Mouse (Mus musculus): ENCODE data around the gene Pid1. TPM values are rescaled to one million over a fixed set of nuclear protein-coding genes. Genes with fewer than 3 reads are reported as not detected.

Pid1 gene
- polyA plus RNA-seq, 1 experiment from 2014 or later = 84.9 TPM

GRCm38 (mm10) chr1:84102052-84102451 is 261.9 kb downstream of the Pid1 start:
- H3K36me3 ChIP-seq (ENCODE audit: control insufficient read depth, insufficient read depth, low read length) = no peaks in the 10 kb centered on the region
- ATAC-seq (ENCODE audit: low FRiP score) (no peak), DNase-seq (ENCODE audit: low spot score) (peak; percentile 27)
- H3K9ac ChIP-seq (ENCODE audit: low read depth, low read length) = no peak overlapping the region
- 87% methylated on average over 2 of the region's 2 CpGs for WGBS
- no peaks in the 10 kb centered on the region for H3K27me3 ChIP-seq (ENCODE audit: control insufficient read depth, insufficient read depth, low read length)
- H3K27ac ChIP-seq (ENCODE audit: low read depth, low read length) = no peak overlapping the region
- H3K4me1 ChIP-seq (replicated peaks; ENCODE audit: control insufficient read depth, insufficient read depth, low read length) = no peaks in the 10 kb centered on the region
- no peak overlapping the region for H3K4me2 ChIP-seq (replicated peaks; ENCODE audit: low read depth, low read length)
- H3K9me3 ChIP-seq (ENCODE audit: control insufficient read depth, low read length) = no peaks in the 10 kb centered on the region
- H3K4me3 ChIP-seq (ENCODE audit: low read depth, low read length) = no peak overlapping the region

GRCm38 (mm10) chr1:84097398-84097797 is 266.6 kb downstream of the Pid1 start:
- DNase-seq (ENCODE audit: low spot score) (no peak), ATAC-seq (ENCODE audit: low FRiP score) (no peak)
- Histone ChIP-seq H3K27me3 (ENCODE audit: control insufficient read depth, insufficient read depth, low read length) (no peaks in the 10 kb centered on the region), H3K9ac (ENCODE audit: low read depth, low read length) (no peak overlapping the region), H3K4me1 (replicated peaks; ENCODE audit: control insufficient read depth, insufficient read depth, low read length) (no peaks in the 10 kb centered on the region), H3K36me3 (ENCODE audit: control insufficient read depth, insufficient read depth, low read length) (no peaks in the 10 kb centered on the region), H3K27ac (ENCODE audit: low read depth, low read length) (no peak overlapping the region), H3K4me2 (replicated peaks; ENCODE audit: low read depth, low read length) (no peak overlapping the region), H3K9me3 (ENCODE audit: control insufficient read depth, low read length) (no peaks in the 10 kb centered on the region), H3K4me3 (ENCODE audit: low read depth, low read length) (no peak overlapping the region)

- DNase-seq (ENCODE audit: low spot score) (no peak), ATAC-seq (ENCODE audit: low FRiP score) (no peak)
- WGBS = 75% methylated on average over 2 of the region's 2 CpGs
- Histone ChIP-seq H3K4me3 (ENCODE audit: low read depth, low read length) (no peak overlapping the region), H3K27ac (ENCODE audit: low read depth, low read length) (no peak overlapping the region), H3K4me2 (replicated peaks; ENCODE audit: low read depth, low read length) (no peak overlapping the region), H3K9me3 (ENCODE audit: control insufficient read depth, low read length) (no peaks in the 10 kb centered on the region), H3K36me3 (ENCODE audit: control insufficient read depth, insufficient read depth, low read length) (no peaks in the 10 kb centered on the region), H3K4me1 (replicated peaks; ENCODE audit: control insufficient read depth, insufficient read depth, low read length) (no peaks in the 10 kb centered on the region), H3K9ac (ENCODE audit: low read depth, low read length) (no peak overlapping the region), H3K27me3 (ENCODE audit: control insufficient read depth, insufficient read depth, low read length) (no peaks in the 10 kb centered on the region)
These were observed 270.7 kb downstream of the Pid1 start for GRCm38 (mm10) chr1:84093291-84093690.

GRCm38 (mm10) chr1:84089664-84090063 is 274.3 kb downstream of the Pid1 start:
- no peak overlapping the region for H3K4me3 ChIP-seq (ENCODE audit: low read depth, low read length)
- H3K27me3 ChIP-seq (ENCODE audit: control insufficient read depth, insufficient read depth, low read length) = no peaks in the 10 kb centered on the region
- H3K4me2 ChIP-seq (replicated peaks; ENCODE audit: low read depth, low read length) = no peak overlapping the region
- no peak overlapping the region for H3K27ac ChIP-seq (ENCODE audit: low read depth, low read length)
- no peaks in the 10 kb centered on the region for H3K4me1 ChIP-seq (replicated peaks; ENCODE audit: control insufficient read depth, insufficient read depth, low read length)
- no peak overlapping the region for H3K9ac ChIP-seq (ENCODE audit: low read depth, low read length)
- DNase-seq (ENCODE audit: low spot score) = no peak
- no peak for ATAC-seq (ENCODE audit: low FRiP score)
- WGBS = 91% methylated on average over 2 of the region's 2 CpGs
- H3K36me3 ChIP-seq (ENCODE audit: control insufficient read depth, insufficient read depth, low read length) = no peaks in the 10 kb centered on the region
- H3K9me3 ChIP-seq (ENCODE audit: control insufficient read depth, low read length) = no peaks in the 10 kb centered on the region

- Histone ChIP-seq H3K9ac (ENCODE audit: low read depth, low read length) (no peak overlapping the region), H3K36me3 (ENCODE audit: control insufficient read depth, insufficient read depth, low read length) (no peaks in the 10 kb centered on the region), H3K4me3 (ENCODE audit: low read depth, low read length) (no peak overlapping the region), H3K9me3 (ENCODE audit: control insufficient read depth, low read length) (no peaks in the 10 kb centered on the region), H3K27ac (ENCODE audit: low read depth, low read length) (no peak overlapping the region), H3K4me2 (replicated peaks; ENCODE audit: low read depth, low read length) (no peak overlapping the region), H3K27me3 (ENCODE audit: control insufficient read depth, insufficient read depth, low read length) (no peaks in the 10 kb centered on the region), H3K4me1 (replicated peaks; ENCODE audit: control insufficient read depth, insufficient read depth, low read length) (no peaks in the 10 kb centered on the region)
- DNase-seq (ENCODE audit: low spot score) = no peak
- 65% methylated on average over 2 of the region's 2 CpGs for WGBS
- ATAC-seq (ENCODE audit: low FRiP score) = no peak
These were observed 276.0 kb downstream of the Pid1 start for GRCm38 (mm10) chr1:84087957-84088356.

GRCm38 (mm10) chr1:84087325-84087724 is 276.7 kb downstream of the Pid1 start:
- no peak for ATAC-seq (ENCODE audit: low FRiP score)

GRCm38 (mm10) chr1:84086486-84086885 is 277.5 kb downstream of the Pid1 start:
- H3K9me3 ChIP-seq (ENCODE audit: control insufficient read depth, low read length) = no peaks in the 10 kb centered on the region
- H3K36me3 ChIP-seq (ENCODE audit: control insufficient read depth, insufficient read depth, low read length) = no peaks in the 10 kb centered on the region
- 74% methylated on average over 1 of the region's 1 CpGs for WGBS
- no peaks in the 10 kb centered on the region for H3K4me1 ChIP-seq (replicated peaks; ENCODE audit: control insufficient read depth, insufficient read depth, low read length)
- no peak overlapping the region for H3K27ac ChIP-seq (ENCODE audit: low read depth, low read length)
- H3K27me3 ChIP-seq (ENCODE audit: control insufficient read depth, insufficient read depth, low read length) = no peaks in the 10 kb centered on the region
- H3K9ac ChIP-seq (ENCODE audit: low read depth, low read length) = no peak overlapping the region
- ATAC-seq (ENCODE audit: low FRiP score) (no peak), DNase-seq (ENCODE audit: low spot score) (no peak)
- H3K4me3 ChIP-seq (ENCODE audit: low read depth, low read length) = no peak overlapping the region
- no peak overlapping the region for H3K4me2 ChIP-seq (replicated peaks; ENCODE audit: low read depth, low read length)

More at GRCm38 (mm10) chr1:84087325-84087724, 276.7 kb downstream of the Pid1 start:
- no peaks in the 10 kb centered on the region for H3K4me1 ChIP-seq (replicated peaks; ENCODE audit: control insufficient read depth, insufficient read depth, low read length)
- DNase-seq (ENCODE audit: low spot score) = no peak
- no peak overlapping the region for H3K4me3 ChIP-seq (ENCODE audit: low read depth, low read length)
- no peaks in the 10 kb centered on the region for H3K9me3 ChIP-seq (ENCODE audit: control insufficient read depth, low read length)
- WGBS = 75% methylated on average over 6 of the region's 6 CpGs
- H3K27me3 ChIP-seq (ENCODE audit: control insufficient read depth, insufficient read depth, low read length) = no peaks in the 10 kb centered on the region
- no peaks in the 10 kb centered on the region for H3K36me3 ChIP-seq (ENCODE audit: control insufficient read depth, insufficient read depth, low read length)
- H3K4me2 ChIP-seq (replicated peaks; ENCODE audit: low read depth, low read length) = no peak overlapping the region
- no peak overlapping the region for H3K9ac ChIP-seq (ENCODE audit: low read depth, low read length)
- no peak overlapping the region for H3K27ac ChIP-seq (ENCODE audit: low read depth, low read length)

- Histone ChIP-seq H3K9ac (ENCODE audit: low read depth, low read length) (no peak overlapping the region), H3K4me1 (replicated peaks; ENCODE audit: control insufficient read depth, insufficient read depth, low read length) (no peaks in the 10 kb centered on the region), H3K9me3 (ENCODE audit: control insufficient read depth, low read length) (no peaks in the 10 kb centered on the region), H3K36me3 (ENCODE audit: control insufficient read depth, insufficient read depth, low read length) (no peaks in the 10 kb centered on the region), H3K27me3 (ENCODE audit: control insufficient read depth, insufficient read depth, low read length) (no peaks in the 10 kb centered on the region), H3K4me2 (replicated peaks; ENCODE audit: low read depth, low read length) (no peak overlapping the region), H3K4me3 (ENCODE audit: low read depth, low read length) (no peak overlapping the region), H3K27ac (ENCODE audit: low read depth, low read length) (no peak overlapping the region)
- no peak for ATAC-seq (ENCODE audit: low FRiP score)
- no peak for DNase-seq (ENCODE audit: low spot score)
- 92% methylated on average over 3 of the region's 3 CpGs for WGBS
These were observed 278.6 kb downstream of the Pid1 start for GRCm38 (mm10) chr1:84085361-84085760.

- DNase-seq (ENCODE audit: low spot score) (no peak), ATAC-seq (ENCODE audit: low FRiP score) (no peak)
- Histone ChIP-seq H3K4me2 (replicated peaks; ENCODE audit: low read depth, low read length) (no peak overlapping the region), H3K36me3 (ENCODE audit: control insufficient read depth, insufficient read depth, low read length) (no peaks in the 10 kb centered on the region), H3K9me3 (ENCODE audit: control insufficient read depth, low read length) (no peaks in the 10 kb centered on the region; the same call in 1 of the 2 replicates), H3K27ac (ENCODE audit: low read depth, low read length) (no peak overlapping the region), H3K4me3 (ENCODE audit: low read depth, low read length) (no peak overlapping the region), H3K9ac (ENCODE audit: low read depth, low read length) (no peak overlapping the region), H3K4me1 (replicated peaks; ENCODE audit: control insufficient read depth, insufficient read depth, low read length) (no peaks in the 10 kb centered on the region), H3K27me3 (ENCODE audit: control insufficient read depth, insufficient read depth, low read length) (no peaks in the 10 kb centered on the region)
- WGBS = 73% methylated on average over 8 of the region's 8 CpGs
These were observed 284.4 kb downstream of the Pid1 start for GRCm38 (mm10) chr1:84079566-84079965.

All from hindbrain, embryonic 11.5 days (tissue).